Mouse (Mus musculus) lung, postnatal 10 days (tissue): ENCODE data around the gene Magea1.
"Not testable (repeated sequence)": the region's sequence is repeated elsewhere in the genome, so short reads cannot be mapped to it uniquely, and the experiment has no call there.

ENCODE experiments used
- DNase-seq: peaks from one replicate; pipeline ENCODE4 v3.0.0; 2021

The Magea1 gene

DNA sequence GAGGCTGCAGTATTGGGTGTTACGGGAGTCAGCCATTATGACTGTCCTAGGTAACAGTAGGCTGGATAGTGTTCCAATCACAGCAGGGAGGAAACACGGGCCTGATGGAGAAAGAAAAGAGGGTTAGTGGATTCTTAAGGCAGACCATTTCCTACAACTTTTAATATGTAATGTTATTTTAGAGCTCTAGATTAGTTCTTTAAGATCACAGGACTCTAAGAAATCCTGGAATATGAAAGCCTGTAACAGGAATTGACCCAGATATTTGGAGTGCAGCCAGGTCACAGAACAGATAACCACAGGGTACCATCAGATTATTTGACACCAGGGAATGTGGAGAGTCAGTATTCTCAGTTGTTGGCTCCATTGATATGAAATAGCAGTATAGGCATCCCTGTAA is at the start of gene Magea1:
TSS of gene Magea1 (minus strand) at position 101 of the 400 bp plus-strand sequence.
- not testable (repeated sequence) for DNase-seq

DNA sequence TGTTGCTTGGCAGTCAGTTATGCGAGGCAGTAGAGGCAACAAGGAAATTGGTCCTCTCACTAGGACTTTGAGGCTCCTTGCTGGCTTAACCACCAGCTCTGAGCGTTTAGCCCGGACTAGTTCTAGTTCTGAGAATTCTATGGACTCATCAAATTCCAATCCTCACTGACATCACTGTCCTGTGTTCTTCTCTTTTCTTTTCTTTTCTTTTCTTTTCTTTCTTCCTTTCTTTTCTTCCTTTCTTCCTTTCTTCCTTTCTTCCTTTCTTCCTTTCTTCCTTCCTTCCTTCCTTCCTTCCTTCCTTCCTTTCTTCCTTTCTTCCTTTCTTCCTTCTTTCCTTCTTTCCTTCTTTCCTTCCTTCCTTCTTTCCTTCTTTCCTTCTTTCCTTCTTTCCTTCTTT is 38.7 kb upstream of the Magea1 start, which contains the start of gene Cldn34b2:
TSS of gene Cldn34b2 (minus strand) at position 101 of the 400 bp plus-strand sequence.
- DNase-seq: not testable (repeated sequence)

DNA sequence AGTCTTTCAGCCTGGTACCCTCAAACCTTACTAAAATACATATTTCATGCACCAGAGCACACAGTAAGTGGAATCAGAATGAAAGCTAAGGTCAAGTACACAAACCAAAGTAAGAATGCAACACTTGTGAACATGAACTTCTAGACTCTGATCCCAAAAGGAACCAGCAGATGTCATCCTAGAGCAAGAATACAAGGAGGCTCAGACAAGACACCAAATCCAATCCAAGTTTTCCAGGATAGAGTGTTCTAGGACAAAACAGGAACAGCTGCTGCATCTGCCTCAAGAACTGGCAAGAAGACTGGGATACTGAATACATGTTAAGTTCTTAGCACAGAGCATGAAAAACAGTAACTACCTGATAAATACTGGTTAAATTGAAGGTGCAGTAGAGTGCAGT is 8.4 kb upstream of the Magea1 start:
- peak; percentile 18 for DNase-seq

DNA sequence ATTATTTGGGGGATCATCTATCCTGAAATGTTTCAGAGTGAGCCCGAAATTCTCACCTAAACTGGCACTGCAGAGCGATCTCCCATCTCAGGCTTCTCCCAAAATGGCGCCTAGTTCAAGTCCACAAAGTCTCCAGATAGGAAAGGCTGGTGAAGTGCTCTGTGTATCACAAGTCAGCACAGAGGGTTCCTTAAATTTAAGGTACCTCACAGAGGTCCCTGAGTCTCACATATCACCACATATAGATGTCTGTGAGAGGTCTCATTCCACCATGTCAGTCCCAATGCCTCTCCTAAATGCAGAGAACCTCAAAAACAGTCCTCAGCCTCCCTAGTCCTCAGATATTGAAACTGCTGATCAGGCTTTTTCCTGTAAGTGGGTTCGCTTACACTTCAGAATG is 4.0 kb upstream of the Magea1 start, which contains the start of gene Magea2:
TSS of gene Magea2 (minus strand) at position 101 of the 400 bp plus-strand sequence.
- DNase-seq: not testable (repeated sequence)

DNA sequence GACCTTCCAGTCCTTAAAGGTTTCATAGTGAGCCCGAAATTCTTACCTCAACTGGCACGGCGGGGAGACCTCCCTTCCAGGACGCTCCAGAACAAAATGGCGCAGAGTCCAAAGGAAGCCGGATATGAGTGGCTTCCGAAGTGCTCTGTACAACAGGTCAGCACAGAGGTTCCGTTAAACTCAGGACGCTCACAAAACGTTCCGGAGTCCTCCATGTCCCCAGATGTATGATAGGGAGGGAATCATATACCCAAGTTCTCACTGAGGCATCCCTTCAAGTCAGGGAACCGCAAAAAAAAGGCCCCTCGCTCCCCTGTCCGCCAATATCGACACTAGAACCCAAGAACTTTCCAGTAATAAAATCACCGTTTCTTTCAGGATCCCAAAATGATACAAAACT is 26.5 kb downstream of the Magea1 start, which contains the start of gene Magea5:
TSS of gene Magea5 (minus strand) at position 101 of the 400 bp plus-strand sequence.
- DNase-seq: not testable (repeated sequence)
